Mouse (Mus musculus) layer of hippocampus, postnatal 36 days (tissue): ENCODE measurements at regions not wholly inside any gene's neighbourhood (a gene's known extent, or its start where the extent isn't known, plus 50 kb on each side); places are given as distances from the start of the nearest gene placed in this dataset.
"Not testable (repeated sequence)": the region's sequence is repeated elsewhere in the genome, so short reads cannot be mapped to it uniquely, and the experiment has no call there.

ENCODE experiments used
- DNase-seq, 2 experiments: peaks; one replicate each; pipeline ENCODE4 v3.0.0; 2022

- no peak for DNase-seq
These were observed 257.0 kb upstream of the Nr5a2 start for GRCm38 (mm10) chr1:137217206-137217605.

DNA sequence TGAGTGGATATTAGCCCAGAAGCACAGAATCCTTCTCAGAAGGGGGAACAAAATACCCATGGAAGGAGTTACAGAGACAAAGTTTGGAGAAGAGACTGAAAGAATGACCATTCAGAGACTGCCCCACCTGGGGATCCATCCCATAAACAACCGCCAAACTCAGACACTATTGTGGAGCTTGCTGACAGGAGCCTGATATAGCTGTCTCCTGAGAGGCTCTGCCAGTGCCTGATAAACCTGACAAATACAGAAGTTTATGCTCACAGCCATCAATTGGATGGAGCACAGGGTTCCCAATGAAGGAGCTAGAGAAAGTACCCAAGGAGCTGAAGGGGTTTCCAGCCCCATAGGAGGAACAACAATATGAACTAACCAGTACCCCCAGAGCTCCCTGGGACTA, 254.1 kb upstream of the Nr5a2 start:
- not testable (repeated sequence) for DNase-seq

DNA sequence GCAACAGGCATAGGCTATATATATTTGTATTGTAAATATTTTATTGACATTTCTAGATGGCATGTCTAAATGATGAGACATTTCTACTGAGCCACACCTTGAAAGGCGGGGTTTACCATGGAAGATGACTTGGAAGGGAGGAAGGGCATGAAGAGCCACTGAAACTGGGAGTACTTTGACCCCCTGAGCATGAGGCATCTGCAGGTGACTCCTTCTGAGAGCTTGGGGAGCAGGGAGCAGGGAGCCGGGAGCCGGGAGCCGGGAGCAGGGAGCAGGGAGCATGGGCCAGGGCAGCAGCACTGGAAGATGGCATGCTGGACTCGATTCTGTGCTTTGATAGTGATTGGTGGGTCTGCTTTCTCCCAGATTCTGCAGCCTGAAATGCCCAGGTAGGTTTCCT, 253.5 kb upstream of the Nr5a2 start:
- DNase-seq = no peak

- no peak for DNase-seq
These were observed 252.6 kb upstream of the Nr5a2 start for GRCm38 (mm10) chr1:137212856-137213255.

GRCm38 (mm10) chr1:137204371-137204770, 244.1 kb upstream of the Nr5a2 start:
- DNase-seq = no peak

- no peak for DNase-seq
These were observed 243.3 kb upstream of the Nr5a2 start for GRCm38 (mm10) chr1:137203512-137203911.

- DNase-seq = peak in 1 of 2 experiments; percentile 7
These were observed 240.7 kb upstream of the Nr5a2 start for GRCm38 (mm10) chr1:137200931-137201330.

GRCm38 (mm10) chr1:137195962-137196361, 235.7 kb upstream of the Nr5a2 start:
- DNase-seq = no peak

GRCm38 (mm10) chr1:137195065-137195620, 234.9 kb upstream of the Nr5a2 start:
- DNase-seq = no peak

DNA sequence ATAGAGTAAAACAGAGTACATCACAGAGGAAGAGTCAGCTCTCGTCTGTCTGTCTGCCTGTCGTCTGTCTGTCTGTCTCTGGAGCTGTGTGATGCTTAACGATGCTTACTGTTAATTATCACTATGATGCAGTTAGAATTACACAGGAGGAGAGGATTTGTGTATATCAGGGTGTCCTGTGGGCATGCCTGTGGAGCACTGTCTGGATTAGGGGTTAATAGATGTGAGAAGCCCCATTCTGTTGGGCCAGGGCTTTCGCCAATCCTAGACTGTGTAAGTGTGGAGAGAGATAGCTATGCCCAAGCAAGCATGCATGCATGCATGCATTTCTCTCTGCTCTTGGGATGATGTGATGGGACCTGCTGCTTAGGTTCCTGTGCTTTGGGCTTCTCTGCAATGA, 218.0 kb upstream of the Nr5a2 start:
- no peak for DNase-seq

GRCm38 (mm10) chr1:137176696-137177095, 216.4 kb upstream of the Nr5a2 start:
- no peak for DNase-seq

- DNase-seq = no peak
These were observed 213.8 kb upstream of the Nr5a2 start for GRCm38 (mm10) chr1:137174081-137174480.

GRCm38 (mm10) chr1:137172128-137172527, 211.9 kb upstream of the Nr5a2 start:
- DNase-seq = no peak

- no peak for DNase-seq
These were observed 211.2 kb upstream of the Nr5a2 start for GRCm38 (mm10) chr1:137171451-137171850.

DNA sequence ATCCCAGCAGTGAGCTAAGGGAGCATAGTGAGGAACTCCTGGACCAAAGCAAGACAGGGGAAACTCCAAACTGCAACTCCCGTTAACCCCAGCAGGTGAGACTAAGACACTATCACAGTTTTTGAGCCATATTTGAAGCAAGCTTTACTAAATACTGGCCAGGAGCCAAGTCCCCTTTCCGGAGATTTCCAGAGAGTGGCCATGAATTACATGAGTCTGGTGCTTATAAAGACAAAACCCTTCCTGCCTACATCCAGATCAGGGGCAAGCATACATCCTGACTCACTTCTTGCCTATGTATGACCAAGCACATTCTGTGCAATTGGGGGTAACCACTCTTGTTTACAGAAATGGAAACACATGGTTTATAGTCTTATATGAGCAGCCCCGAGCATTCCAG, 187.6 kb upstream of the Nr5a2 start:
- no peak for DNase-seq

DNA sequence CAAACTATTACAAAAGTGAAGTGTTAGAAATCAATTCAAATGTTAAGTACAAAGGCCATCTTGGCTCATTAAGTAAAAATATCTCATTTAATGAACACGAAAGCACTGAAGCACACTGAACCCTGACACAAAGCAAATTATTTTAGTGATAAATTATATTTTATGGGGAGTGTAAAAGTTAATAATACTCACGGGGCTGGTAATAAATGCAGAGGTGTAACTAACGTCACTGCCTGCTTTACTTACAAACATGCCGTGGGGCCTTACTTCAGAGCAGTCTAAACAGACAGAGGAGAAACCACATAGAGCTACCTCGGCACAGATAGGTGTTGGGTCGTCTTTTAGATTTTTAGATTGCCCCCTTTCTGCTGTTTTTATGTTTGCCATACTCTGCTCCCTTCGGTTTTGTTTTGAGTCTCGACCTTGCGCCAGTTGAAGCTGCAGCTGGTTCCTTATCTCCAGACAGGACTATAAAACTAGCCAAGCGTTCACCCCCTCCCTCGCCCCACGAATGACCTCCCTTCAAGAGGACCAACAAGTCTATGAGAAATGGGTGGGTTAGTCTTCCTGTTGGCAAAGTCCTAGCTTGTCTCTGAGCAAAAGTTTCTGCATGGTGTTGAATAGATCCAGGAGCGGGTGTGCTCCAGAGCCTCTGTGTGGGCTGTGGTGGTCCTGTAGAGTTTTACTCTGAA, 181.8 kb upstream of the Nr5a2 start:
- DNase-seq = no peak

DNA sequence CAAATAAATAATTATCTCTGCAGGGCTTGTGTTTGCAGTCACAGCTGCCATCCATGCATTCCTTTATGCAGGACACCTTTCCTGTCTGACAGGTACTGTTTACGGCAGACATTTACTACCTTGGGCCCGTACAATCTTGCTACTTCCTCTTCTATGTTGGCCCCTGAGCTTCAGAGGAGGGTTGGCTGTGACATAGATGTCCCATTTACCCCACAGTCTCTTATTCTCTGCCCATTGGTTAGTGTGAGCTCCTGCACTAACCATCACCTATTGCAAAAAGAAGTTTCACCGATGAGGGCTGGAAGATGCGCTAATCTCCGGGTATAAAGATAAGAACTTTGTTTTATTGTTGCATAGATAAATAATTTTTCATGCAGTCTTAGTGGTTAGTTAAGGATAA, 181.1 kb upstream of the Nr5a2 start:
- no peak for DNase-seq

DNA sequence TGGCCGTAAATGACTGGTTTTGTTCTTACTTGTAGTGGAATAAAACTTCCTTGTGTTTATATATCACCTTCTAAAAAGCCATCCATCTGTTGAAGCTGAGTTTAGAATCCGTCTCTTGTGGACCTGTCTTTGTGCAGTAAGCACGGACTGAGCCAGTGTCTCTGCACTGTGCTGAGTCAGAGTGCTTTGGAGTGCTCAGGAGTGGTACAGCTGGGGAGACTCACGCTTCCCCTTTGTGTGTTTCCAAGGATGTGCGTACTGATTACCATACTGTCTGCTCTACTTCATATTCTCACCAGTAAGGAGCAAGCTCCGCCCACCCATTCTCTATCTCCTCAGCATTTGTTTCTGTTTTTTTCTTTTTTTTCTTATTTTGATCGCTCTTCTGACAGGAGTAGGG, 175.9 kb upstream of the Nr5a2 start:
- DNase-seq = peak in 1 of 2 experiments; percentile 8

- DNase-seq = no peak
These were observed 173.5 kb upstream of the Nr5a2 start for GRCm38 (mm10) chr1:137133734-137134133.

GRCm38 (mm10) chr1:137130264-137130663, 170.0 kb upstream of the Nr5a2 start:
- DNase-seq = no peak

- no peak for DNase-seq
These were observed 168.9 kb upstream of the Nr5a2 start for GRCm38 (mm10) chr1:137129116-137129515.

DNA sequence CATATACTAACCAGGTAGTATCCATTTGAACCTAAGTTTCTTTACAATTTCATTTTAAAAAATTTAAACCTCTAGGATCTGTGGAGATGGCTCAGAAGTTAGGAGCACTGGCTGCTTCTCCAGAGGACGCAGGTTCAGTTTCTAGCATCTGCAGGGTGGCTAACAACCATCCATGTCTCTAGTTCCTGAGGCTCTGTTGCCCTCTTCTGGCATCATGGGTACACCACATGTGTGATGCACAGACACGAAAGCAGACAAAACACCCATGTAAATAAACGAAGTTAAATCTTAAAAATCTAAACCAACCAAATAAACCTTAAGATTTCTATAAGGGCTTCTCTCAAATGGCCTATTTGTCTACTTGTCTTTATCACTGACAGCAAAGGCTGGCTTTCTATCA, 157.6 kb upstream of the Nr5a2 start:
- DNase-seq = no peak

GRCm38 (mm10) chr1:137106444-137106843, 146.2 kb upstream of the Nr5a2 start:
- no peak for DNase-seq

- no peak for DNase-seq
These were observed 131.5 kb upstream of the Nr5a2 start for GRCm38 (mm10) chr1:137091762-137092161.

- no peak for DNase-seq
These were observed 127.9 kb upstream of the Nr5a2 start for GRCm38 (mm10) chr1:137088148-137088547.
